Mouse (Mus musculus): ENCODE data around the gene Xpnpep3. TPM values are rescaled to one million over a fixed set of nuclear protein-coding genes. Genes with fewer than 3 reads are reported as not detected.

The Xpnpep3 gene
- polyA plus RNA-seq, 1 experiment: 14.9 TPM

GRCm38 (mm10) chr15:81503995-81504394, 104.1 kb downstream of the Xpnpep3 start:
- H3K27me3 ChIP-seq (ENCODE audit: control insufficient read depth, insufficient read depth, low read length): no peaks in the 10 kb centered on the region
- TF ChIP-seq POLR2A (IDR thresholded peaks at IDR 0.05; ENCODE audit: control insufficient read depth, low read depth, low read length): no peak
- TF ChIP-seq CTCF (IDR thresholded peaks at IDR 0.05; ENCODE audit: control insufficient read depth, insufficient read depth, insufficient replicate concordance, low read depth, low read length): no peak
- H3K4me1 ChIP-seq (ENCODE audit: control insufficient read depth, insufficient read depth, low read length): no peaks in the 10 kb centered on the region
- no peak overlapping the region for H3K27ac ChIP-seq (ENCODE audit: control insufficient read depth, insufficient read depth, low read depth, low read length)
- no peaks in the 10 kb centered on the region for H3K36me3 ChIP-seq (ENCODE audit: control insufficient read depth, insufficient read depth, low read length)
- no peak overlapping the region for H3K4me3 ChIP-seq (ENCODE audit: control insufficient read depth, low read depth, low read length)

Other genes starting within 250 kb of the Xpnpep3 start
- 26.8 and 30.2 TPM in 2 replicates for gene Mrtfa, start 209.4 kb upstream of the Xpnpep3 start, polyA plus RNA-seq (2012; rRNA removed)
- gene Mchr1, start 164.6 kb upstream of the Xpnpep3 start, polyA plus RNA-seq (2012; rRNA removed): 0.37 and 0.71 TPM in 2 replicates
- gene Slc25a17, start 39.3 kb upstream of the Xpnpep3 start, polyA plus RNA-seq (2012; rRNA removed): 10.5 and 11.9 TPM in 2 replicates
- gene St13, start 61 bp upstream of the Xpnpep3 start, polyA plus RNA-seq (2012; rRNA removed): 47.3 and 52.8 TPM in 2 replicates
- 62.7 and 75.2 TPM in 2 replicates for gene Dnajb7, start 8.2 kb downstream of the Xpnpep3 start, polyA plus RNA-seq (2012; rRNA removed)
- gene Rbx1, start 66.2 kb downstream of the Xpnpep3 start, polyA plus RNA-seq (2012; rRNA removed): 51.1 and 55.3 TPM in 2 replicates
- gene Ep300, start 185.2 kb downstream of the Xpnpep3 start, polyA plus RNA-seq (2012; rRNA removed): 22.0 and 25.7 TPM in 2 replicates